Mouse (Mus musculus): ENCODE results near the gene Slc7a4. TPM values are rescaled to one million over a fixed set of nuclear protein-coding genes. Genes with fewer than 3 reads are reported as not detected.

Slc7a4 gene
- polyA plus RNA-seq, 1 experiment from 2014 or later, result 6.2 TPM

GRCm38 (mm10) chr16:17532676-17533329 is 50.2 kb downstream of the Slc7a4 start:
- WGBS, result 67% methylated on average over 14 of the region's 14 CpGs
- DNase-seq, result no peak
- no peak for ATAC-seq (ENCODE audit: insufficient read depth)
- no peak overlapping the region for H3K4me3 ChIP-seq (ENCODE audit: low read depth, low read length)
- H3K4me1 ChIP-seq (ENCODE audit: insufficient read depth), result peaks cover 11% of the 10 kb centered on the region; the same call in 1 of the 2 replicates
- H3K4me2 ChIP-seq, result no peak overlapping the region
- no peak overlapping the region for H3K9ac ChIP-seq
- no peak overlapping the region for H3K27ac ChIP-seq (ENCODE audit: low read depth)
- H3K9me3 ChIP-seq (ENCODE audit: low read depth, low read length), result no peaks in the 10 kb centered on the region
- no peaks in the 10 kb centered on the region for H3K27me3 ChIP-seq (ENCODE audit: insufficient read depth, low read length)
- peaks cover 14% of the 10 kb centered on the region for H3K36me3 ChIP-seq (ENCODE audit: insufficient read depth)
- no peak for TF ChIP-seq CTCF (IDR thresholded peaks at IDR 0.05; ENCODE audit: low read depth)

DNA sequence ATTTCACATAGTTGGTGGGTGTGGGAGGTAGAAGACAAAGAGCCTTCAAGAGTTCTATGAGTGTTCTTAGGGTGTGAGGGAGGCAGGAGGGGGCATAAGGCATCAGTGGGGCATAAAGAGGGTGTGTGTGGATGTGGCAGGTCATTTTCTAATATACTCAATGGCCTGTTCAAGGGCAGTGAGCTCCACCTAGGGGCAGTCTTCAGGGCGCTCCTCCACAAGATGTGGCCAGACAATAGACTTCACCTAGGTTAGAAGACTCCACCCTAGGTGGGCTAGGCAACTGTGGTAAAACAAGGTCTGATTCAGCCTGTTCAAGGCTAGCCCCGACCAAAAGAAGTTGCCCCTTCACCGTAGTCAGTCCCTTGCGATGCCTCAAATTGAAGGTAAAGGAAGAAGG is 50.7 kb downstream of the Slc7a4 start:
- no peaks in the 10 kb centered on the region for H3K27me3 ChIP-seq (ENCODE audit: insufficient read depth, low read length)
- no peak overlapping the region for H3K9ac ChIP-seq
- H3K4me3 ChIP-seq (ENCODE audit: low read depth, low read length), result no peak overlapping the region
- no peak overlapping the region for H3K27ac ChIP-seq (ENCODE audit: low read depth)
- DNase-seq (peak; percentile 33), ATAC-seq (ENCODE audit: insufficient read depth) (no peak)
- peak; percentile 49 for TF ChIP-seq CTCF (IDR thresholded peaks at IDR 0.05; ENCODE audit: low read depth)
- 50% methylated on average over 4 of the region's 4 CpGs for WGBS
- H3K36me3 ChIP-seq (ENCODE audit: insufficient read depth), result peaks cover 19% of the 10 kb centered on the region
- H3K4me2 ChIP-seq, result peak overlapping the region; percentile 93; the same call in 1 of the 2 replicates
- H3K9me3 ChIP-seq (ENCODE audit: low read depth, low read length), result no peaks in the 10 kb centered on the region
- H3K4me1 ChIP-seq (ENCODE audit: insufficient read depth), result peaks cover 11% of the 10 kb centered on the region; the same call in 1 of the 2 replicates

GRCm38 (mm10) chr16:17530640-17531288 is 52.2 kb downstream of the Slc7a4 start, which contains the start of gene Thap7:
Gene Thap7 (minus strand): TSS chr16:17531136.
- ATAC-seq (ENCODE audit: insufficient read depth), result peak; percentile 96
- Histone ChIP-seq H3K4me3 (ENCODE audit: low read depth, low read length) (peak within 1 kb of the TSS; percentile 68), H3K9ac (peak within 1 kb of the TSS; percentile 80), H3K9me3 (ENCODE audit: low read depth, low read length) (no peaks in the 10 kb centered on the region), H3K27ac (ENCODE audit: low read depth) (peak within 1 kb of the TSS; percentile 94), H3K4me1 (ENCODE audit: insufficient read depth) (peaks cover 11% of the 10 kb centered on the region; the same call in 1 of the 2 replicates), H3K4me2 (peak within 1 kb of the TSS; percentile 93), H3K36me3 (ENCODE audit: insufficient read depth) (peaks cover 34% of the 10 kb centered on the region), H3K27me3 (ENCODE audit: insufficient read depth, low read length) (no peaks in the 10 kb centered on the region)
- WGBS, result under 1% methylated on average over 67 of the region's 67 CpGs
- peak; percentile 99 for DNase-seq
- TF ChIP-seq CTCF (IDR thresholded peaks at IDR 0.05; ENCODE audit: low read depth), result no peak

GRCm38 (mm10) chr16:17529981-17530586 is 52.9 kb downstream of the Slc7a4 start:
- WGBS, result 11% methylated on average over 17 of the region's 17 CpGs
- Histone ChIP-seq H3K4me3 (ENCODE audit: low read depth, low read length) (peak overlapping the region; percentile 68), H3K4me1 (ENCODE audit: insufficient read depth) (peaks cover 11% of the 10 kb centered on the region; the same call in 1 of the 2 replicates), H3K9me3 (ENCODE audit: low read depth, low read length) (no peaks in the 10 kb centered on the region), H3K4me2 (peak overlapping the region; percentile 93), H3K27ac (ENCODE audit: low read depth) (peak overlapping the region; percentile 94), H3K9ac (peak overlapping the region; percentile 80), H3K27me3 (ENCODE audit: insufficient read depth, low read length) (no peaks in the 10 kb centered on the region), H3K36me3 (ENCODE audit: insufficient read depth) (peaks cover 41% of the 10 kb centered on the region)
- no peak for TF ChIP-seq CTCF (IDR thresholded peaks at IDR 0.05; ENCODE audit: low read depth)
- peak; percentile 0; the same call in 1 of the 2 replicates for ATAC-seq (ENCODE audit: insufficient read depth)
- no peak for DNase-seq

- Histone ChIP-seq H3K27me3 (ENCODE audit: insufficient read depth, low read length) (no peaks in the 10 kb centered on the region), H3K4me2 (no peak overlapping the region), H3K36me3 (ENCODE audit: insufficient read depth) (peaks cover 57% of the 10 kb centered on the region), H3K4me3 (ENCODE audit: low read depth, low read length) (no peak overlapping the region), H3K27ac (ENCODE audit: low read depth) (no peak overlapping the region), H3K9ac (no peak overlapping the region), H3K4me1 (ENCODE audit: insufficient read depth) (peaks cover 11% of the 10 kb centered on the region; the same call in 1 of the 2 replicates), H3K9me3 (ENCODE audit: low read depth, low read length) (no peaks in the 10 kb centered on the region)
- no peak for DNase-seq
- 87% methylated on average over 13 of the region's 13 CpGs for WGBS
- no peak for ATAC-seq (ENCODE audit: insufficient read depth)
- no peak for TF ChIP-seq CTCF (IDR thresholded peaks at IDR 0.05; ENCODE audit: low read depth)
Measured at GRCm38 (mm10) chr16:17528276-17528675, 54.7 kb downstream of the Slc7a4 start.

GRCm38 (mm10) chr16:17527606-17528005 is 55.4 kb downstream of the Slc7a4 start:
- H3K36me3 ChIP-seq (ENCODE audit: insufficient read depth), result peaks cover 63% of the 10 kb centered on the region
- no peak overlapping the region for H3K4me3 ChIP-seq (ENCODE audit: low read depth, low read length)
- no peaks in the 10 kb centered on the region for H3K27me3 ChIP-seq (ENCODE audit: insufficient read depth, low read length)
- H3K4me1 ChIP-seq (ENCODE audit: insufficient read depth), result peaks cover 11% of the 10 kb centered on the region; the same call in 1 of the 2 replicates
- H3K9ac ChIP-seq, result no peak overlapping the region
- no peaks in the 10 kb centered on the region for H3K9me3 ChIP-seq (ENCODE audit: low read depth, low read length)
- TF ChIP-seq CTCF (IDR thresholded peaks at IDR 0.05; ENCODE audit: low read depth), result no peak
- H3K4me2 ChIP-seq, result no peak overlapping the region
- no peak overlapping the region for H3K27ac ChIP-seq (ENCODE audit: low read depth)
- DNase-seq, result no peak
- ATAC-seq (ENCODE audit: insufficient read depth), result no peak

DNA sequence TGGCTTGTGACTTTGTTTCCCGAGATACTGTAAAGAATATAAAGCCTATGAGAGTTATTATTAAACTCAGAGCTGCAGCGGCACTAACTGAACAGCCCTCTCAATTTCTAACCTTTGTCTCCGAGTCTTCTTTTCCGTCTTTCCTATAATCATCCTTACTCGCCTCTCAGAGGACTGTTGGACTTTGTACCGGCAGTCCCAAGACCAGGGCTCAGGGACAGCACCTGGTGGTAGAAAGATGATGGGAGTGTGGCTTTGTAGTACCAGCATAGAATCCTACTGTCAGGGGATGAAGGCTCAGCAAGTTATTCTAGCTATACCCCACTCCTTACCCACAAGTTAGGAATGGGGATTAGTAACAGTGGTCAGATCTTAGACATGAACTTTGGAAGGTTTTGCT is 56.8 kb downstream of the Slc7a4 start:
- no peak for TF ChIP-seq CTCF (IDR thresholded peaks at IDR 0.05; ENCODE audit: low read depth)
- no peak overlapping the region for H3K4me3 ChIP-seq (ENCODE audit: low read depth, low read length)
- ATAC-seq (ENCODE audit: insufficient read depth) (no peak), DNase-seq (no peak)
- no peak overlapping the region for H3K9ac ChIP-seq
- 90% methylated on average over 6 of the region's 6 CpGs for WGBS
- H3K4me2 ChIP-seq, result no peak overlapping the region
- H3K9me3 ChIP-seq (ENCODE audit: low read depth, low read length), result no peaks in the 10 kb centered on the region
- H3K4me1 ChIP-seq (ENCODE audit: insufficient read depth), result 0 out of 2 replicates have a peak, but pooled peaks cover 6% of the 10 kb centered on the region
- H3K27ac ChIP-seq (ENCODE audit: low read depth), result no peak overlapping the region
- H3K27me3 ChIP-seq (ENCODE audit: insufficient read depth, low read length), result no peaks in the 10 kb centered on the region
- peaks cover 77% of the 10 kb centered on the region for H3K36me3 ChIP-seq (ENCODE audit: insufficient read depth)

Measured in lung, embryonic 14.5 days (tissue).